Mouse (Mus musculus) midbrain, embryonic 16.5 days (tissue): ENCODE data around the gene Coro1b. TPM values are rescaled to one million over a fixed set of nuclear protein-coding genes. Genes with fewer than 3 reads are reported as not detected.
A peak's percentile ranks its signal among the peaks of the same experiment; 100 is the strongest.
"Not testable (repeated sequence)": the region's sequence is repeated elsewhere in the genome, so short reads cannot be mapped to it uniquely, and the experiment has no call there.

Source experiments
- ATAC-seq: fragments of 200-750 bp; cut with Nextera tagmentation; 2 replicates; pipeline ENCODE4 v1.8.0; 2017; ENCODE audit warnings: moderate TSS enrichment
- H3K27ac ChIP-seq: fragments of 300-500 bp; sonication (generic); 2 replicates; pipeline ENCODE4 v1.5.1; 2014; ENCODE audit warnings: mild to moderate bottlenecking, low read length, mixed read lengths
- H3K27me3 ChIP-seq: fragments of 300-500 bp; sonication (generic); 2 replicates; pipeline ENCODE4 v1.6.1; 2014; ENCODE audit warnings: low read depth, low read length, mixed read lengths; ENCODE audit not compliant: control insufficient read depth, insufficient read depth
- H3K36me3 ChIP-seq: fragments of 300-500 bp; sonication (generic); 2 replicates; pipeline ENCODE4 v1.6.1; 2014; ENCODE audit warnings: mild to moderate bottlenecking, low read length, moderate library complexity, mixed read lengths; ENCODE audit not compliant: control insufficient read depth, insufficient read depth
- H3K4me1 ChIP-seq: fragments of 300-500 bp; sonication (generic); 2 replicates; pipeline ENCODE4 v1.6.1; 2014; ENCODE audit warnings: mild to moderate bottlenecking, low read length, mixed read lengths; ENCODE audit not compliant: control insufficient read depth, insufficient read depth
- H3K4me2 ChIP-seq: fragments of 300-500 bp; sonication (generic); 2 replicates; pipeline ENCODE4 v1.6.1; 2014; ENCODE audit warnings: mild to moderate bottlenecking, low read length, mixed read lengths
- H3K4me3 ChIP-seq: fragments of 300-500 bp; sonication (generic); 2 replicates; pipeline ENCODE4 v1.5.1; 2014; ENCODE audit warnings: low read depth, mild to moderate bottlenecking, low read length, moderate library complexity, mixed read lengths
- H3K9ac ChIP-seq: fragments of 300-500 bp; sonication (generic); 2 replicates; pipeline ENCODE4 v1.6.1; 2014; ENCODE audit warnings: low read depth, low read length, mixed read lengths
- H3K9me3 ChIP-seq: fragments of 300-500 bp; sonication (generic); replicated peaks from 2 replicates; pipeline ENCODE4 v1.6.1; 2014; ENCODE audit warnings: mild to moderate bottlenecking, low read length, mixed read lengths; ENCODE audit not compliant: control insufficient read depth, poor library complexity, severe bottlenecking
- WGBS: fragments of 180-500 bp; shearing (Covaris S2); extraction: QIAGEN DNeasy Blood & Tissue Kit; methylation state at CpG from one replicate; pipeline ENCODE4 v1.1.7; 2014; 5-methylcytosine and 5-hydroxymethylcytosine counted together
- polyA plus RNA-seq: library from polyadenylated mRNA; unstranded; fragments of >200 nt; fragmentation: Nextera tagmentation; extraction: Ambion mirVana; gene quantifications from 2 replicates; pipeline ENCODE4 v1.2.1, GENCODE M21; 2015

Gene Coro1b
- polyA plus RNA-seq, 1 experiment from 2014 or later, result 119 TPM

DNA sequence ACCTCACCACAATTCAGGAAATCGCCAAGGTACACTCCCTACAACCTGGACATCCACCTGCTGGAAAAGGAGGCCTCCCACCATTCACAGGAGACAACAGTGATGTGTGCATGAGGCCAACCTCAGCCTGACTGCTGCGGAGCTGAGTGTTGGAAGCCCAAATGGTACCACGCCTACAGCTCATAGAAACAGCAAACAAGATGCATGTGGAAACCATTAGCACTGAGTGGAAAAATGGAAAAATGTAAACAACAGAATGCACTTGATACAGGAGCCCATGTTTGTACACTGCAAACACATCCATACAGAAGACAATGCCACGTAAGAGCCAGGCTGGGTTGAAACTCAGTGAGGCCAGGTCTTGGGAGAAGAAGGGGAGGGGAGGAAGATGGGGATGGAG, 24.0 kb upstream of the Coro1b start:
- Histone ChIP-seq H3K4me1 (peaks cover 21% of the 10 kb centered on the region), H3K4me2 (no peak overlapping the region), H3K36me3 (peaks cover 6% of the 10 kb centered on the region; the same call in 1 of the 2 replicates), H3K4me3 (no peak overlapping the region), H3K27ac (no peak overlapping the region), H3K9me3 (no peaks in the 10 kb centered on the region), H3K9ac (peak overlapping the region; percentile 14; the same call in 1 of the 2 replicates), H3K27me3 (no peaks in the 10 kb centered on the region)
- WGBS, result 91% methylated on average over 4 of the region's 4 CpGs
- ATAC-seq, result no peak

DNA sequence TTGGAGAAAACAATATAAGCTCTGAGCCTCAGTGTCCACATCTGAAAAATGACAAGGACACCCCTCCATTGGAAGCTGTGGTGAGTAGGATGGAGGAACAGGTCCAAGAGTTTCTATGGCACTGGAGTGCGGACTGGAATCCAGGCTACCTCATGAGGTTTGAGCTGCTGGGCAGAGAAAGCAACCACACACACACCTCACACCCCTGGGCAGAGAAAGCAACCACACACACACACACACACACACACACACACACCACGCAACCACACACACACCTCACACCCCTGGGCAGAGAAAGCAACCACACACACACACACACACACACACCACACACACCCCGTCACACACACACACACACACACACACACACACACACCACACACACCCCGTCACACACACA, 23.2 kb upstream of the Coro1b start:
- H3K27ac ChIP-seq, result peak overlapping the region; percentile 73
- WGBS, result 14% methylated on average over 3 of the region's 4 CpGs

GRCm38 (mm10) chr19:4125741-4126696, 22.4 kb upstream of the Coro1b start, which contains the start of gene Aip:
Gene Aip, minus strand, starts transcription at chr19:4125858.
- H3K36me3 ChIP-seq, result peaks cover 6% of the 10 kb centered on the region
- peak; percentile 89 for ATAC-seq
- H3K4me1 ChIP-seq, result peaks cover 14% of the 10 kb centered on the region
- peak within 1 kb of the TSS; percentile 83 for H3K9ac ChIP-seq
- no peaks in the 10 kb centered on the region for H3K9me3 ChIP-seq
- H3K4me2 ChIP-seq, result peak within 1 kb of the TSS; percentile 86
- 1% methylated on average over 52 of the region's 64 CpGs for WGBS
- peak within 1 kb of the TSS; percentile 73 for H3K27ac ChIP-seq
- H3K4me3 ChIP-seq, result peak within 1 kb of the TSS; percentile 85
- H3K27me3 ChIP-seq, result no peaks in the 10 kb centered on the region

More for the DNA sequence above, 23.2 kb upstream of the Coro1b start:
- peak; percentile 38 for ATAC-seq
- Histone ChIP-seq H3K9ac (peak overlapping the region; percentile 83), H3K4me1 (peaks cover 20% of the 10 kb centered on the region), H3K4me2 (peak overlapping the region; percentile 86), H3K4me3 (peak overlapping the region; percentile 85)
- not testable (repeated sequence) for H3K36me3 ChIP-seq, H3K9me3 ChIP-seq, H3K27me3 ChIP-seq

- Histone ChIP-seq H3K9ac (peak overlapping the region; percentile 83), H3K9me3 (no peaks in the 10 kb centered on the region), H3K4me3 (peak overlapping the region; percentile 85), H3K36me3 (peaks cover 10% of the 10 kb centered on the region), H3K4me2 (peak overlapping the region; percentile 86), H3K27me3 (no peaks in the 10 kb centered on the region), H3K4me1 (peaks cover 14% of the 10 kb centered on the region), H3K27ac (peak overlapping the region; percentile 73)
- 70% methylated on average over 7 of the region's 7 CpGs for WGBS
- ATAC-seq, result no peak
Measured at GRCm38 (mm10) chr19:4126759-4127495, 21.5 kb upstream of the Coro1b start.

DNA sequence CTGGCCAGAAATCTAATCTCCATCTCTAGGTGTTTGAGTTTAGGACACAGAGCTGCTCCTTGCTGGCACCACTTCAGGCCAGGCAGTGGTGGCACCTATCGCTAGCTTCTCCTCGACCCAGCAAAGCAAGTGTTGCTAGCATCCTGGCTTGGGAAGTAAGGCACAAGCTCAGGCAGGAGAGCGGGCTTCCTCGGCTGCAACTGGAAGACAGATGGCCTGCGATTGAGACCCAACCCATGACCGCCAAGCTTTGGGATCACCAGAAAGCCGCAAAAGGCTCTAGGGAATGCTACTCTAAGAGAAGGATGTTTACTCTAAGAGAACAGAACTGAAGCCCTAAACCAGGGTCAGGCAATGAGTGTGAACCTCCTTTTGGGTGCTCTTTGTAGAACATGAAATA, 19.0 kb upstream of the Coro1b start:
- Histone ChIP-seq H3K9me3 (no peaks in the 10 kb centered on the region), H3K4me1 (peaks cover 14% of the 10 kb centered on the region), H3K9ac (no peak overlapping the region), H3K36me3 (peaks cover 20% of the 10 kb centered on the region), H3K27me3 (no peaks in the 10 kb centered on the region), H3K4me2 (no peak overlapping the region), H3K27ac (no peak overlapping the region), H3K4me3 (no peak overlapping the region)
- WGBS, result 96% methylated on average over 7 of the region's 7 CpGs
- ATAC-seq, result no peak

DNA sequence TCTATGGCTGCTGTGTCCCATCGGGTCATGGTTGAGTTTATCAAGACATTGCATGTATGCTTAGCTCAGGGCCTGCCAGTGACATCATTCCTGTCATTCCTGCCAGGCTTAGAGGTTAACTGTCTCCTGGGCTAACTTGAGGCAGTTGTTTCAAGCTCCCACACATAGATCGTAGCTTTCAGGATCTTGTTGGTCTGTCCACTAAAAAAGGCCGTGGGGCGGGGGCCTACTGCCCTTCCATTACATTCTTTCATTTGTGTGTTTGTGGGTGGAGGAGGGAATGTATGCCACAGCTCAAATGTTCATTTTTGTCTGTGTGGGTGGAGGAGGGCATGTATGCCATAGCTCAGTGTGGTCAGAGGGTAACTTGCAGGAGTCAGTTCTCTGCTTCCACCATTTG, 18.3 kb upstream of the Coro1b start:
- H3K36me3 ChIP-seq, result peaks cover 20% of the 10 kb centered on the region
- peaks cover 14% of the 10 kb centered on the region for H3K4me1 ChIP-seq
- 94% methylated on average over 4 of the region's 4 CpGs for WGBS
- no peak overlapping the region for H3K27ac ChIP-seq
- ATAC-seq, result no peak
- no peaks in the 10 kb centered on the region for H3K9me3 ChIP-seq
- no peak overlapping the region for H3K4me2 ChIP-seq
- H3K4me3 ChIP-seq, result no peak overlapping the region
- no peaks in the 10 kb centered on the region for H3K27me3 ChIP-seq
- no peak overlapping the region for H3K9ac ChIP-seq

- Histone ChIP-seq H3K27me3 (no peaks in the 10 kb centered on the region), H3K9ac (no peak overlapping the region), H3K4me2 (no peak overlapping the region), H3K4me3 (no peak overlapping the region), H3K9me3 (no peaks in the 10 kb centered on the region), H3K36me3 (peaks cover 20% of the 10 kb centered on the region), H3K27ac (no peak overlapping the region), H3K4me1 (peaks cover 14% of the 10 kb centered on the region)
- ATAC-seq, result no peak
- WGBS, result 88% methylated on average over 5 of the region's 5 CpGs
Measured at GRCm38 (mm10) chr19:4131075-4131474, 17.3 kb upstream of the Coro1b start.

- Histone ChIP-seq H3K9me3 (no peaks in the 10 kb centered on the region), H3K4me2 (no peak overlapping the region), H3K4me3 (no peak overlapping the region), H3K27me3 (no peaks in the 10 kb centered on the region), H3K36me3 (peaks cover 20% of the 10 kb centered on the region), H3K27ac (no peak overlapping the region), H3K4me1 (peaks cover 10% of the 10 kb centered on the region), H3K9ac (no peak overlapping the region)
- 93% methylated on average over 2 of the region's 2 CpGs for WGBS
- no peak for ATAC-seq
Measured at GRCm38 (mm10) chr19:4131768-4132167, 16.7 kb upstream of the Coro1b start.

GRCm38 (mm10) chr19:4134354-4134753, 14.1 kb upstream of the Coro1b start:
- no peak for ATAC-seq
- Histone ChIP-seq H3K4me2 (no peak overlapping the region), H3K9ac (no peak overlapping the region), H3K9me3 (no peaks in the 10 kb centered on the region), H3K36me3 (peaks cover 13% of the 10 kb centered on the region), H3K27me3 (no peaks in the 10 kb centered on the region), H3K27ac (no peak overlapping the region), H3K4me1 (no peaks in the 10 kb centered on the region; the same call in 1 of the 2 replicates), H3K4me3 (no peak overlapping the region)
- 95% methylated on average over 4 of the region's 4 CpGs for WGBS
